Mouse (Mus musculus) hindlimb bud, embryonic 11.5 days (tissue): ENCODE data around the gene Pip5k1b.

Source experiments
- DNase-seq: peaks from one replicate; pipeline ENCODE4 v3.0.0-alpha.2; 2012; ENCODE audit warnings: low read depth, low spot score; ENCODE audit errors: extremely low spot score

Pip5k1b gene

GRCm38 (mm10) chr19:24352298-24352959 is 203.2 kb downstream of the Pip5k1b start:
- no peak for DNase-seq

DNA sequence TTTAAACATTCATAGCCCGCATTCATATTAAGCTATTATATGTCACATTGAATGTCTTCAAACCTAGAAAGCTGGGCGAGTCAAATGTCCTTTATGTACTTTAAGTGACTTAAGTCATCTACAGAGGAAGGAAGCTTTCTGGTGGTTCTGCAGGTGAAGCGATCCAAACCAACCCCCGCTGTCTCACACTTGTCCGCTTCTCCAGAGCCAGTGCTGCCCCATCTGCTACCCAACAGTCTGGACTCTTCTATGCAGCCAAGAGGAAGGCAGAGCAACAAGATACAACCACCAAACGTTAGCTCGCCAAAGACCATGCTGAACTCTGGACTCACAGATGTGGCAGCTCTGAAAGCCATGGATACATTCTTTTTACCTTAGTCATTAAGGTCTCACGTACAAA is 211.2 kb downstream of the Pip5k1b start:
- DNase-seq, result no peak

DNA sequence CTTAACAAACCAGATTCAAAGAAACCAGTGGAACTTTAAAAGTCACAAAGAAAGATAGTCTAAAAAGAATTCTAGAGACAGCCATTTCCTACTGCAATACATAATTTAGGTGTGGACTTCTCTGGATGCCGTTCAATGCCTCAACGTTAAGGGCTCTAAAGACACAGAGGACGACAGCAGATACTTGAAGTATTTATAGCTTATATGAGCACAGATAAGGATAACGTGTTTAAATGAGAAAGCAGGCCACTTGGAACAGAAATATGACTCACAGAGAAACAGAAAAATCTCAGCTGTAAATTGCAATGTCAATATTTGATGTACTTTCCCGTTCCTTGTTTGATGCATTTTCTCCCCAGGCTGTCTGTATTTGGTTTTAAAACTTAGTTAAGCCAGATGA is 212.9 kb downstream of the Pip5k1b start:
- no peak for DNase-seq

DNA sequence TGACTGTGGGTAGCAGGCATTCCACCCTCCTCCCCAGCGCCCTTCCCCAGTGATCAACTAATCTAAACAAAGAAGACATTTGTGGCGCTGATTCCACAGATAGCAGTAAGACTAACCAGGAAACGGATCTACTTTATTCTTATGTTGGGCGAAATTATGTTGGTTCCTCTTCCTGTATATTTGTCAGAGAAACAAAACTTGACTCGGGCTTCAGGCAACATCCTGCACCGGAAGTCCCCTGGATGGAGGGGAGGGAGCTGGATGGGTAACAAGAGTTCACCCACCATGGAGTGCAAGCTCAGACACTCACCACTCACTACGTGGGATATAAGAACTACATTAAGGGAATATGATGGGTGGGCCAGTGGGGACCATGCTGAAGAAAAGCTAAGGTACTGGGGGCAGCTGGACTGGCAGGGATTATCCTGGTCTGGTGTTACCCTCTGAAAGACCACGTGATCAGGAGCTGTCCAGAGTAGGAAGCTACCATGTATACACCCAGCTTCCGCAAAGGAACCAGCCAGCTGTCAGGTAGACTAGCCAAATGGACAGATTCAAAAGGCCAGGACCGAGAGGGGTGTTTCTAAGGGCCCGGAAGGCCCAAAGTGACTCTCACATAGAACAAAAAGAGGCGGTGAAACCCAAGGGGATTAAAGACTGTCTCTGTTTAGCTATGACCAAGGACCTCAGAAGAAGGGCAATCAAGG is 219.1 kb downstream of the Pip5k1b start:
- DNase-seq, result no peak

GRCm38 (mm10) chr19:24335611-24336343 is 219.9 kb downstream of the Pip5k1b start:
- DNase-seq, result no peak

DNA sequence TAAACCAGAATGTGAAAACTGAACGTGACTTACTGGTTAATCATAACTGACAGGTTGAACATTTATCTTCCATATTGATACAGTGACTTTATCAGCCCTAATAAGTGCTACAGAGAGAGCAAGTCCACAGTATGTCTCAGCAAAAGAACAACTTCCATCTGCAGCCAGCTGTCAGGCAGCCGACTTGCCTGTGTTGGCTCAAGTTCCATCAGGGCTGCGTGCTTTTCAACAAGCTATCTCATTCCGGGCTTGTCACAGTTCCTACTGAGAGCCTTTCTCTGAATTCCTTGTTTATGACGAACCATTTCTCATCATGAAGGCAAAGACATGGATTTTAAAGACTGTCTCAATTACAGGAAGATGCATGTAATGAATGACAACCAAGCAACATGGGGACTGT is 222.7 kb downstream of the Pip5k1b start:
- no peak for DNase-seq

DNA sequence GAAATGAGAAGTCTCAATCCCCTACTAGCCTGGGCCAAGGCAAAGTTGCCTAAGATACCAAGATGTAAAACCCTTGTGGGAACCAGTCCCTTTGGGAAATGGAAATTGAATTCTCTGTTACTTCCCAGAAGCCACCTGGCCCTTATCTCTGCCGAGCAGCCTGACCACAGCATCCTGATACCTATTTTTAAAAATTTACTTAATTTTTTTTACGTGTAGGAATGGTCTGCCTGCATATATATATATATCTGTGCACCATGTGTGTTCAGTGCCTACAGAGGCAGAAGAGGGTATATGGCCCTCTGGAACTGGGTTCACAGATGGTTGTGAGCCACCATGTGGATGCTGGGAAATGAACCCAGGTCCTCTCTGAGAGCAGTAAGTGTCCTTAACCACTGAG is 224.4 kb downstream of the Pip5k1b start:
- DNase-seq, result no peak

DNA sequence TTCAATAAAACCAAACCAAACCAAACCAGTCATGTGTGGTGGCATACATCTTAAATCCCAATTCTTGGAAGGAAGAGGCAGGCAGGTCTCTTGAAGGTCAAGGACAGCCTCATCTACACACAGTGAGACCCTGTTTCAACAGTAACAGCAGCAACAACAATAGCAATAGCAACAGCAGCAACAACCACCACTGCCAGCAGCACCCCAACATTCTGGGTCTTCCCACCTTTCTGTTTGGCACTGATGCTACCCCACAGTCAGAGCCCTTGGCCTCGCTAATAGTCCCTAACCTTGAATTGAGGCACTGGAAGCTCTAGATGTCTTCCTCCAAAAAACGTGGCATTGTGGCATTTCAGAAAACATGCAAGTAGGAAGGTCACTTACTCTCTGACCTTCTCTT is 225.3 kb downstream of the Pip5k1b start:
- no peak for DNase-seq

- no peak for DNase-seq
Observed at GRCm38 (mm10) chr19:24327921-24328320, 227.8 kb downstream of the Pip5k1b start.

DNA sequence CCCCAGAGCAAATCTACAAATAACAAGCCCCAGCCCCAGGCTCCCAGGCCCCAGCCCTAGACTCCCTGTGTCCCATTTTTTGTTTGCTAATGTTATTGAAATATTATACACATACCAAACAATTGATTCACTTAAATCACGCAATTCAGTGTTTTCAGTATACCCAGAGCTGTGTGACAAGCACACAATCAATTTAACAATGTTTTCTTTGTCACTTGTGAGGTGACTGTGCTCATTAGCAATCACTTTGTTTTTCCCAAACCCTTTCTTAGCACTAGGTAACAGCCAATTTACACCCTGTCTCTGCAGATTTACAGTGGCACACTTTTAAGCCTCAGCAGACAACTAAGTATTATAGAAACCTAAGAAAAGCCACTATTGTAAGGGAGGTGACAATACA is 228.7 kb downstream of the Pip5k1b start:
- DNase-seq, result no peak

DNA sequence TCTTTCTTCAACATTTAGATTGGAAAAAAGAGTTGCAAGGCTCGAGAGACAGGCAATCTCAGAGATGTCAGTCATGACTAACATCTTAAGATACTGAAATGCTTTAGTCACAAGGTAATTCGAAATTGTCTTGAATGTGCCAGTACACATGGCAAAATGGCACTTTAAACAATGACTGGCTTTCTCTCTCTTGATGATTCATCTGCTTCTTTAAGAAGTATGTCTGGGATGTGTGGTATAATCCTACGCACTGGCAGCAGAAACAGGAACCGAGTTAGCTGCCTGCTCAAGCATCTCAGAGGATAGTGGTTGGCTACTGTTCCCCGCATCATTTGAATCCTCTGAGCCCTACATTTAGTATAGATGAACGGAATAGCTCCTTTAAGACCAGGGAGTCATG is 230.0 kb downstream of the Pip5k1b start:
- no peak for DNase-seq

- DNase-seq, result no peak
Observed at GRCm38 (mm10) chr19:24323841-24324613, 231.6 kb downstream of the Pip5k1b start.

- no peak for DNase-seq
Observed at GRCm38 (mm10) chr19:24321900-24322311, 233.8 kb downstream of the Pip5k1b start.

GRCm38 (mm10) chr19:24321211-24321899 is 234.3 kb downstream of the Pip5k1b start:
- DNase-seq, result no peak

- no peak for DNase-seq
Observed at GRCm38 (mm10) chr19:24318172-24318571, 237.5 kb downstream of the Pip5k1b start.

DNA sequence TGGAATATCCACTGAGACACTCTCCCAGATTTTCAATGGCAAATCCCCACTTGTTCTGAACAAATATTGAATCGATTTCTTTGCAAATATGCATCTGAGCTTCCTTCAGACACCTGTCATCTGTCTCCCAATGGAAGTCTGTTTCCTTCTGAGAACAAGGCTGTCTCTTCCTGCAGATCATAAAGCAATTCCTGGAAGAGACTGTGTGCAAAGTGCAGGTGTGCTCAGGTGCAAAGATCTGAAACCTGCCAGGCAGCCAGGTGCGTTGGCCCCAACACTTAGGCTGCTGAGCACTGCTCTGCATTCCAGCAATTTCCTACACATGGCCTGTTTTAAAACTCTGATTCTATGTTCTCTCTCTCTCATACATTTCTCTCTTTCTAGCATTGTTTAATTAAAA is 237.9 kb downstream of the Pip5k1b start:
- no peak for DNase-seq

DNA sequence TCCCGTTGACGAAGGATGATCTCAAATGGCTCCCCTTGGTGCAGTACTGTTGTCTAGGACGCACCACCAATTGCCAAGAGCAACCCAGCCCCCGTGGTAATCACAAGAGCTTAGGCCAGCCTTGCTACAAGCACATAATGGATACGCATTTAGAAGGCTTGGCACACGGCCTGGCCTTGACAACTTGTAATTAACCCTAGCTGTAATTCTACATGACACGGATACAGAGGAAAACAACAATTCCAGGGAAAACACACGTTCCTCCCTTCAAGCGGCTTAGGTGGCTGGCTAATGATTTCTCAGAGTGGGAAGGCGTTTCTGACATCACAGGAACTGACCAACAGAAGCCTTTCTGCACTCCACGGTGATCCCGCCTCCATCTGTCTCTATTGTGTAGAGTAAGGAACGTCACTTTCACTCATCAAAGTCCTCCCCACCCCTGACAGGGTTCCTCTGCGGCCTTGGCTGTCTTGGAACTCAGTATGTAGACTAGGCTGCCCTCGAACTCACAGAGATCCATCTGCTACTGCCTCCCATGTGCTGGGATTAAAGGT is 238.6 kb downstream of the Pip5k1b start:
- no peak for DNase-seq

GRCm38 (mm10) chr19:24316060-24316725 is 239.5 kb downstream of the Pip5k1b start:
- no peak for DNase-seq

DNA sequence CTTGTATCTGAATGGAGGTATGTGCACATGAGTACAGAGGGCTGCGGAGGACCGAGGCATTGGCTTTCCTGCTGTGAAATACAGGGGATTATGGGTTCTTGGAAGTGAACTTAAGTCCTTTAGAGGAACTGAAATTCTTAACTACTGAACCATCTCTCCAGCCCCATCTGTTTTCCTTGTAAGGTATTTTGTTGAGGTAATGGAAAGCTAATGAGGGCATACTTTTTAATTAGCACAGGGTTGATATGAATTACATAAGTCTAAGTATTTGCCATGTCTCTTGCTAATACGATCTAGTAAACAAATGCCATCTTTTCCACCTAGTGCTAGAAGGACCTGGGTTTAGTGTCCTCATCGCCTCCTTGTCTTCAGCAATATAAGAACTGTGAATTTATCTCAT is 240.4 kb downstream of the Pip5k1b start:
- DNase-seq, result no peak

- DNase-seq, result no peak
Observed at GRCm38 (mm10) chr19:24314676-24315075, 241.0 kb downstream of the Pip5k1b start.
